Mouse (Mus musculus) bone marrow, adult 2 months (tissue): ENCODE measurements around the gene Vmac.

Experiments used
- CTCF ChIP-seq: fragments of 200-500 bp; IDR thresholded peaks from 2 replicates; pipeline ENCODE4 v1.5.1; 2011; ENCODE audit warnings: low read length, control low read depth; ENCODE audit not compliant: control insufficient read depth, insufficient read depth
- POLR2A ChIP-seq: fragments of 200-500 bp; IDR thresholded peaks from 2 replicates; pipeline ENCODE4 v1.6.1; 2011; ENCODE audit warnings: low read depth, mild to moderate bottlenecking, control low read depth, low read length, borderline replicate concordance; ENCODE audit not compliant: control insufficient read depth

GRCm38 (mm10) chr17:56757416-56758123, 39.7 kb upstream of the Vmac start, which contains the start of gene Nrtn:
- TF ChIP-seq CTCF (no peak), POLR2A (no peak)
